Mouse (Mus musculus) cerebellum, adult (tissue): ENCODE data around the gene Tmem88.
"Not testable (repeated sequence)": the region's sequence is repeated elsewhere in the genome, so short reads cannot be mapped to it uniquely, and the experiment has no call there.

Source experiments
- ATAC-seq: cut with Nextera tagmentation; 2 replicates; pipeline ENCODE4 v1.9.2; 2017; ENCODE audit warnings: mild to moderate bottlenecking, moderate library complexity, mixed read lengths; ENCODE audit not compliant: insufficient number of reproducible peaks, low FRiP score, low TSS enrichment

Tmem88 gene

GRCm38 (mm10) chr11:69405397-69406200 is 7.6 kb upstream of the Tmem88 start:
- ATAC-seq, result no peak

- no peak for ATAC-seq
Observed at GRCm38 (mm10) chr11:69404595-69405396, 6.8 kb upstream of the Tmem88 start.

GRCm38 (mm10) chr11:69403691-69404594 is 5.9 kb upstream of the Tmem88 start:
- ATAC-seq, result no peak

GRCm38 (mm10) chr11:69401987-69402386 is 4.0 kb upstream of the Tmem88 start:
- no peak for ATAC-seq

GRCm38 (mm10) chr11:69401210-69401637 is 3.2 kb upstream of the Tmem88 start:
- peak; percentile 63 for ATAC-seq

GRCm38 (mm10) chr11:69400083-69400850 is 2.2 kb upstream of the Tmem88 start:
- no peak for ATAC-seq

GRCm38 (mm10) chr11:69399201-69400082 is 1.4 kb upstream of the Tmem88 start:
- ATAC-seq, result no peak

GRCm38 (mm10) chr11:69398486-69399200 is 609 bp upstream of the Tmem88 start:
- ATAC-seq, result no peak

- no peak for ATAC-seq
Observed at GRCm38 (mm10) chr11:69397581-69398057, 415 bp downstream of the Tmem88 start.

GRCm38 (mm10) chr11:69396772-69397171 is 1.3 kb downstream of the Tmem88 start:
- no peak for ATAC-seq

- ATAC-seq, result peak; percentile 75
Observed at GRCm38 (mm10) chr11:69395634-69396373, 2.2 kb downstream of the Tmem88 start.

- peak; percentile 37; the same call in 1 of the 2 replicates for ATAC-seq
Observed at GRCm38 (mm10) chr11:69395235-69395633, 2.8 kb downstream of the Tmem88 start, which contains the start of the genes Naa38 and Cyb5d1. Gene Naa38 (plus strand): TSS chr11:69395487. Gene Cyb5d1 (minus strand): TSS chr11:69395631.

GRCm38 (mm10) chr11:69394591-69395167 is 3.4 kb downstream of the Tmem88 start:
- not testable (repeated sequence) for ATAC-seq

- ATAC-seq, result no peak
Observed at GRCm38 (mm10) chr11:69390400-69391034, 7.5 kb downstream of the Tmem88 start.

GRCm38 (mm10) chr11:69389531-69390399 is 8.3 kb downstream of the Tmem88 start:
- no peak for ATAC-seq
